Mouse (Mus musculus) heart, embryonic 10.5 days (tissue): Measurements from ENCODE around the gene Ppat. TPM values are rescaled to one million over a fixed set of nuclear protein-coding genes. Genes with fewer than 3 reads are reported as not detected.

ENCODE experiments used
- DNase-seq: peaks from one replicate; pipeline ENCODE4 v3.0.0-alpha.2; 2017; ENCODE audit warnings: low spot score
- H3K27ac ChIP-seq: fragments of 300-500 bp; sonication (generic); 2 replicates; pipeline ENCODE4 v1.5.1; 2016; ENCODE audit warnings: mild to moderate bottlenecking
- H3K27me3 ChIP-seq: fragments of 300-500 bp; sonication (generic); 2 replicates; pipeline ENCODE4 v1.6.1; 2016; ENCODE audit warnings: mild to moderate bottlenecking; ENCODE audit not compliant: poor library complexity, insufficient read depth, severe bottlenecking
- H3K36me3 ChIP-seq: fragments of 300-500 bp; sonication (generic); 2 replicates; pipeline ENCODE4 v1.6.1; 2016; ENCODE audit warnings: mild to moderate bottlenecking, moderate library complexity
- H3K4me1 ChIP-seq: fragments of 300-500 bp; sonication (generic); 2 replicates; pipeline ENCODE4 v1.6.1; 2016; ENCODE audit warnings: mild to moderate bottlenecking
- H3K4me3 ChIP-seq: fragments of 300-500 bp; sonication (generic); 2 replicates; pipeline ENCODE4 v1.5.1; 2016; ENCODE audit warnings: mild to moderate bottlenecking, moderate library complexity
- H3K9me3 ChIP-seq: fragments of 300-500 bp; sonication (generic); 2 replicates; pipeline ENCODE4 v1.6.1; 2016; ENCODE audit warnings: mild to moderate bottlenecking, moderate library complexity
- WGBS: fragments of 180-500 bp; shearing (Covaris S2); methylation state at CpG from one replicate; pipeline ENCODE4 v1.1.7; 2016; 5-methylcytosine and 5-hydroxymethylcytosine counted together
- polyA plus RNA-seq: library from polyadenylated mRNA; unstranded; fragments of >200 nt; fragmentation: Nextera tagmentation; extraction: Ambion mirVana; gene quantifications from 2 replicates; pipeline ENCODE4 v1.2.1, GENCODE M21; 2016

The Ppat gene
- polyA plus RNA-seq, 1 experiment from 2014 or later, result 54.9 TPM

GRCm38 (mm10) chr5:76904713-76905404 is 46.5 kb downstream of the Ppat start:
- DNase-seq, result no peak
- 2% methylated on average over 19 of the region's 19 CpGs for WGBS

GRCm38 (mm10) chr5:76902131-76902530 is 49.2 kb downstream of the Ppat start:
- no peaks in the 10 kb centered on the region for H3K27me3 ChIP-seq
- no peak overlapping the region for H3K27ac ChIP-seq
- WGBS, result 59% methylated on average over 4 of the region's 4 CpGs
- H3K4me1 ChIP-seq, result peaks cover 11% of the 10 kb centered on the region
- peaks cover 11% of the 10 kb centered on the region; the same call in 1 of the 2 replicates for H3K36me3 ChIP-seq
- no peaks in the 10 kb centered on the region for H3K9me3 ChIP-seq
- DNase-seq, result no peak
- no peak overlapping the region for H3K4me3 ChIP-seq

More at GRCm38 (mm10) chr5:76904713-76905404, 46.5 kb downstream of the Ppat start:
- no peaks in the 10 kb centered on the region for H3K27me3 ChIP-seq
- H3K36me3 ChIP-seq, result peaks cover 6% of the 10 kb centered on the region; the same call in 1 of the 2 replicates
- H3K27ac ChIP-seq, result peak overlapping the region; percentile 95
- peak overlapping the region; percentile 79 for H3K4me3 ChIP-seq
- peaks cover 11% of the 10 kb centered on the region for H3K4me1 ChIP-seq
- no peaks in the 10 kb centered on the region for H3K9me3 ChIP-seq

GRCm38 (mm10) chr5:76893084-76893483 is 58.3 kb downstream of the Ppat start:
- Histone ChIP-seq H3K9me3 (no peaks in the 10 kb centered on the region), H3K27me3 (no peaks in the 10 kb centered on the region), H3K4me3 (no peak overlapping the region), H3K4me1 (no peaks in the 10 kb centered on the region), H3K36me3 (peaks cover 61% of the 10 kb centered on the region), H3K27ac (no peak overlapping the region)
- DNase-seq, result no peak
- WGBS, result 77% methylated on average over 2 of the region's 2 CpGs

- Histone ChIP-seq H3K4me1 (no peaks in the 10 kb centered on the region), H3K27ac (no peak overlapping the region), H3K36me3 (peaks cover 61% of the 10 kb centered on the region), H3K27me3 (no peaks in the 10 kb centered on the region), H3K9me3 (no peaks in the 10 kb centered on the region), H3K4me3 (no peak overlapping the region)
- DNase-seq, result no peak
- 60% methylated on average over 2 of the region's 2 CpGs for WGBS
Measured at GRCm38 (mm10) chr5:76892608-76893007, 58.8 kb downstream of the Ppat start.

GRCm38 (mm10) chr5:76887011-76887410 is 64.4 kb downstream of the Ppat start:
- no peak overlapping the region for H3K4me3 ChIP-seq
- H3K9me3 ChIP-seq, result no peaks in the 10 kb centered on the region
- H3K4me1 ChIP-seq, result no peaks in the 10 kb centered on the region
- H3K27me3 ChIP-seq, result no peaks in the 10 kb centered on the region
- H3K27ac ChIP-seq, result no peak overlapping the region
- WGBS, result 96% methylated on average over 2 of the region's 2 CpGs
- no peak for DNase-seq
- H3K36me3 ChIP-seq, result peaks cover 74% of the 10 kb centered on the region

- H3K27ac ChIP-seq, result no peak overlapping the region
- no peaks in the 10 kb centered on the region for H3K4me1 ChIP-seq
- H3K27me3 ChIP-seq, result no peaks in the 10 kb centered on the region
- DNase-seq, result no peak
- 94% methylated on average over 1 of the region's 1 CpGs for WGBS
- no peak overlapping the region for H3K4me3 ChIP-seq
- no peaks in the 10 kb centered on the region for H3K9me3 ChIP-seq
- H3K36me3 ChIP-seq, result peaks cover 62% of the 10 kb centered on the region
Measured at GRCm38 (mm10) chr5:76884107-76884506, 67.3 kb downstream of the Ppat start.

- H3K36me3 ChIP-seq, result peaks cover 62% of the 10 kb centered on the region
- H3K9me3 ChIP-seq, result no peaks in the 10 kb centered on the region
- H3K4me1 ChIP-seq, result no peaks in the 10 kb centered on the region
- DNase-seq, result no peak
- no peak overlapping the region for H3K4me3 ChIP-seq
- no peaks in the 10 kb centered on the region for H3K27me3 ChIP-seq
- 81% methylated on average over 25 of the region's 25 CpGs for WGBS
- H3K27ac ChIP-seq, result no peak overlapping the region
Measured at GRCm38 (mm10) chr5:76876106-76876758, 75.1 kb downstream of the Ppat start.

- Histone ChIP-seq H3K4me1 (peaks cover 35% of the 10 kb centered on the region), H3K4me3 (peak overlapping the region; percentile 52), H3K27me3 (no peaks in the 10 kb centered on the region), H3K9me3 (no peaks in the 10 kb centered on the region), H3K27ac (no peak overlapping the region), H3K36me3 (peaks cover 69% of the 10 kb centered on the region)
- DNase-seq, result no peak
- WGBS, result 54% methylated on average over 6 of the region's 6 CpGs
Measured at GRCm38 (mm10) chr5:76869553-76869952, 81.8 kb downstream of the Ppat start.

GRCm38 (mm10) chr5:76868693-76869286 is 82.6 kb downstream of the Ppat start:
- Histone ChIP-seq H3K27ac (peak overlapping the region; percentile 67), H3K9me3 (no peaks in the 10 kb centered on the region), H3K4me1 (peaks cover 36% of the 10 kb centered on the region), H3K36me3 (peaks cover 62% of the 10 kb centered on the region), H3K4me3 (peak overlapping the region; percentile 52), H3K27me3 (no peaks in the 10 kb centered on the region)
- peak; percentile 83 for DNase-seq
- WGBS, result 35% methylated on average over 16 of the region's 16 CpGs

- H3K27ac ChIP-seq, result no peak overlapping the region; the same call in 1 of the 2 replicates
- H3K4me1 ChIP-seq, result peaks cover 49% of the 10 kb centered on the region
- H3K36me3 ChIP-seq, result peaks cover 51% of the 10 kb centered on the region
- DNase-seq, result no peak
- no peaks in the 10 kb centered on the region for H3K9me3 ChIP-seq
- 70% methylated on average over 8 of the region's 8 CpGs for WGBS
- H3K4me3 ChIP-seq, result no peak overlapping the region
- no peaks in the 10 kb centered on the region for H3K27me3 ChIP-seq
Measured at GRCm38 (mm10) chr5:76866819-76867218, 84.6 kb downstream of the Ppat start.

Other genes starting within 250 kb of the Ppat start
- gene Aasdh, start 46.1 kb downstream of the Ppat start, polyA plus RNA-seq, result 14.8 and 21.3 TPM in 2 replicates
- gene Paics, start 271 bp downstream of the Ppat start, polyA plus RNA-seq, result 309 and 341 TPM in 2 replicates
- gene Srp72, start 23.1 kb upstream of the Ppat start, polyA plus RNA-seq, result 53.2 and 69.3 TPM in 2 replicates
- 0.45 TPM in 1 of 2 replicates, not detected in the other for gene Arl9, start 52.5 kb upstream of the Ppat start, polyA plus RNA-seq
- 0.14 and 0.18 TPM in 2 replicates for gene Thegl, start 64.4 kb upstream of the Ppat start, polyA plus RNA-seq
- 6.7 and 11.5 TPM in 2 replicates for gene Hopx, start 163.5 kb upstream of the Ppat start, polyA plus RNA-seq